Mouse (Mus musculus) stomach, embryonic 15.5 days (tissue): ENCODE measurements around the gene Vwa2. TPM values are rescaled to one million over a fixed set of nuclear protein-coding genes. Genes with fewer than 3 reads are reported as not detected.

Source experiments
- ATAC-seq: fragments of 200-750 bp; cut with Nextera tagmentation; 2 replicates; pipeline ENCODE4 v1.8.0; 2017; ENCODE audit warnings: low read depth, moderate number of reproducible peaks, moderate TSS enrichment; ENCODE audit not compliant: insufficient read depth, low FRiP score
- H3K27ac ChIP-seq: fragments of 300-500 bp; sonication (generic); 2 replicates; pipeline ENCODE4 v1.5.1; 2015; ENCODE audit warnings: mild to moderate bottlenecking, inconsistent platforms
- H3K27me3 ChIP-seq: fragments of 300-500 bp; sonication (generic); replicated peaks from 2 replicates; pipeline ENCODE4 v1.6.1; 2015; ENCODE audit warnings: inconsistent platforms
- H3K36me3 ChIP-seq: fragments of 300-500 bp; sonication (generic); 2 replicates; pipeline ENCODE4 v1.6.1; 2015; ENCODE audit warnings: inconsistent platforms
- H3K4me1 ChIP-seq: fragments of 300-500 bp; sonication (generic); 2 replicates; pipeline ENCODE4 v1.6.1; 2015; ENCODE audit warnings: inconsistent platforms
- H3K4me2 ChIP-seq: fragments of 300-500 bp; sonication (generic); 2 replicates; pipeline ENCODE4 v1.6.1; 2015; ENCODE audit warnings: mild to moderate bottlenecking, inconsistent platforms
- H3K4me3 ChIP-seq: fragments of 300-500 bp; sonication (generic); replicated peaks from 2 replicates; pipeline ENCODE4 v1.5.1; 2015; ENCODE audit warnings: inconsistent platforms
- H3K9ac ChIP-seq: fragments of 300-500 bp; sonication (generic); 2 replicates; pipeline ENCODE4 v1.6.1; 2015; ENCODE audit warnings: inconsistent platforms
- H3K9me3 ChIP-seq: fragments of 300-500 bp; sonication (generic); 2 replicates; pipeline ENCODE4 v1.6.1; 2016; ENCODE audit warnings: inconsistent platforms
- WGBS: fragments of 180-500 bp; shearing (Covaris S2); methylation state at CpG from one replicate; pipeline ENCODE4 v1.1.7; 2015; 5-methylcytosine and 5-hydroxymethylcytosine counted together
- polyA plus RNA-seq: library from polyadenylated mRNA; unstranded; fragments of >200 nt; fragmentation: Nextera tagmentation; extraction: Ambion mirVana; gene quantifications from 2 replicates; pipeline ENCODE4 v1.2.1, GENCODE M21; 2015

The Vwa2 gene
- 2.4 and 2.6 TPM in 2 replicates for polyA plus RNA-seq

- WGBS: 2% methylated on average over 70 of the region's 71 CpGs
- Histone ChIP-seq H3K27ac (no peak within 1 kb of the TSS), H3K4me3 (peak within 1 kb of the TSS; percentile 51), H3K4me1 (peaks cover 13% of the 10 kb centered on the region), H3K36me3 (no peaks in the 10 kb centered on the region), H3K4me2 (peak within 1 kb of the TSS; percentile 99), H3K9ac (no peak within 1 kb of the TSS), H3K9me3 (no peaks in the 10 kb centered on the region), H3K27me3 (peaks cover 36% of the 10 kb centered on the region)
- ATAC-seq: peak; percentile 68
Measured at GRCm38 (mm10) chr19:56873816-56874600, at the start of gene Vwa2. Gene Vwa2, plus strand, starts transcription at chr19:56874249.

DNA sequence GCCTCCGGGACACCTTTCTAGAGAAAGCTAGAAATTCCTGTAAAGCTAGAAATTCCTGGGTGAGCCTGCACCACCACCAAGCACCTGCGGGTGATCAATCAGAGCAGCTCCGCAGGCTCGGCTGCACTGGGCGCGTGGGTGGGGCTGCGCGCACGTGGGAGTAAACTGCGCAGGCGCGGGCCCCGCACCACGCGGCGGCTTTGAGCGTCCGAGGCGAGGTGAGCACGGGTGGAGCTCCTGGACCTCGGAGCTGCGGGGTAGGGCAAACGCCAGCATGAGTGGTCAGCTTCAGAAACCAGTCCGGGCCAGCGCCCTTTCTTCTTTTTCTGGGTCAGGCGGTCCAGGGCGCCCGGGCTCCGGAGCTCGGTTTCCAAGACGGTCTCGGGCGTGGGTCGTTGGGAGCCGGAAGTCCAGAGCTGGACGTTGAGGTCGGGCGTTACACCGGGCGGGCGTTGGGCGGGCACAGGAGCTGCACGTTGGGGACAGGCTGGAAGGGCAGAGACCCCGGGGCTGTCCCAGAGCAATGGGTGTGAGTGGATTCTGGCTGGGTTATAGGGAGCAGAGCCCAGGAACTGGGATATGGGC lies 47.9 kb upstream of the Vwa2 start, which contains the start of gene Tdrd1:
Tdrd1 (plus strand) TSS at position 163 of the 585 bp plus-strand sequence.
- no peaks in the 10 kb centered on the region for H3K36me3 ChIP-seq
- no peak within 1 kb of the TSS for H3K27ac ChIP-seq
- H3K4me1 ChIP-seq: peaks cover 7% of the 10 kb centered on the region
- H3K27me3 ChIP-seq: no peaks in the 10 kb centered on the region
- WGBS: 54% methylated on average over 44 of the region's 44 CpGs
- H3K9me3 ChIP-seq: no peaks in the 10 kb centered on the region
- no peak for ATAC-seq
- H3K9ac ChIP-seq: no peak within 1 kb of the TSS
- peak within 1 kb of the TSS; percentile 15 for H3K4me3 ChIP-seq
- H3K4me2 ChIP-seq: peak within 1 kb of the TSS; percentile 45

- H3K9ac ChIP-seq: no peak overlapping the region
- no peak for ATAC-seq
- 83% methylated on average over 11 of the region's 11 CpGs for WGBS
- H3K27me3 ChIP-seq: no peaks in the 10 kb centered on the region
- H3K9me3 ChIP-seq: no peaks in the 10 kb centered on the region
- H3K36me3 ChIP-seq: no peaks in the 10 kb centered on the region
- H3K4me1 ChIP-seq: peaks cover 4% of the 10 kb centered on the region; the same call in 1 of the 2 replicates
- no peak overlapping the region for H3K27ac ChIP-seq
- no peak overlapping the region for H3K4me3 ChIP-seq
- no peak overlapping the region for H3K4me2 ChIP-seq
Measured at GRCm38 (mm10) chr19:56828305-56828704, 45.7 kb upstream of the Vwa2 start.

DNA sequence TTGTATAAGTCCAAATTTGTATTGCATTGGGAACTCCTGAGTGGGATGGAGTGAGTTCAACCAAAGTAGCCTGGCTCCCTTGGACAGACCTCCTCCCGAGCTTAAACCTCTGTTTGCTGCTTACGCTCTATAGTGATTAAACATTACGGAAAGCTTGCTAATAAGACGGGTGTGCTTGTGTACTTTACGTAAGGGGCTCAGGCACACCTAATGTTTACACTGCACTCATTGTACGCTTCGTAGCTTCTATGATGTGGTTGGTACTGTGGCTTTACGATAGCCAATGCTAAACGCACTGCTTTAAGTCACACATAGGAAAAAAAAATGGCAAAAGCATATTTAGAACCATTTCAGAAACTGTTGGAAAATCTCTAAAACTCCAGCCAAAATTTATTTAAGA lies 44.8 kb upstream of the Vwa2 start:
- Histone ChIP-seq H3K27me3 (no peaks in the 10 kb centered on the region), H3K4me3 (no peak overlapping the region), H3K36me3 (no peaks in the 10 kb centered on the region), H3K9me3 (no peaks in the 10 kb centered on the region), H3K27ac (no peak overlapping the region), H3K4me2 (no peak overlapping the region), H3K4me1 (peaks cover 4% of the 10 kb centered on the region; the same call in 1 of the 2 replicates), H3K9ac (no peak overlapping the region)
- peak; percentile 68; the same call in 1 of the 2 replicates for ATAC-seq
- 54% methylated on average over 9 of the region's 9 CpGs for WGBS

- no peak for ATAC-seq
- Histone ChIP-seq H3K36me3 (no peaks in the 10 kb centered on the region), H3K9ac (no peak overlapping the region), H3K4me3 (no peak overlapping the region), H3K9me3 (no peaks in the 10 kb centered on the region), H3K27me3 (no peaks in the 10 kb centered on the region), H3K27ac (no peak overlapping the region), H3K4me2 (no peak overlapping the region), H3K4me1 (peaks cover 4% of the 10 kb centered on the region; the same call in 1 of the 2 replicates)
- 52% methylated on average over 4 of the region's 4 CpGs for WGBS
Measured at GRCm38 (mm10) chr19:56830163-56830562, 43.9 kb upstream of the Vwa2 start.

DNA sequence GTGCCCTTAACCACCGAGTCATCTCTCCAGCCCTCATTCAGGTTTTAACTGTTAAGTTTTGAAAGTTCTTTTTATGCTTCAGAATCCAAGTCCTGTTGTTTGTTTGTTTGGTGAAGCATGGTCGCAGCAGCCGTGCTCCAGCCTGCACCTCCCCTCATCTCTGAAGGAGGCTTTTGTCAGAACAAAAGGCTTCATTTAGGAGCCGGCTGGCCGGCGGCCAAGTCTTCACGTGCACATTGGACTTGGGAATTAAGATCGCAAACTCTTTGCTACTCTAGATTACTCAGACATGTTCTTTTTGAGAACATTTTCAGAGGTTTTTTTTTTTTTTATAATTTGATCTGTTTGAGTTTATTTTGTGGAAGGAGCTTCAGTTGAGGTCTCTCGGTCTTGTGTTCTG lies 38.7 kb upstream of the Vwa2 start:
- H3K4me1 ChIP-seq: no peaks in the 10 kb centered on the region
- H3K27ac ChIP-seq: no peak overlapping the region
- H3K27me3 ChIP-seq: no peaks in the 10 kb centered on the region
- H3K9me3 ChIP-seq: no peaks in the 10 kb centered on the region
- H3K36me3 ChIP-seq: no peaks in the 10 kb centered on the region
- 46% methylated on average over 9 of the region's 9 CpGs for WGBS
- H3K4me2 ChIP-seq: no peak overlapping the region
- H3K4me3 ChIP-seq: no peak overlapping the region
- no peak for ATAC-seq
- H3K9ac ChIP-seq: no peak overlapping the region

DNA sequence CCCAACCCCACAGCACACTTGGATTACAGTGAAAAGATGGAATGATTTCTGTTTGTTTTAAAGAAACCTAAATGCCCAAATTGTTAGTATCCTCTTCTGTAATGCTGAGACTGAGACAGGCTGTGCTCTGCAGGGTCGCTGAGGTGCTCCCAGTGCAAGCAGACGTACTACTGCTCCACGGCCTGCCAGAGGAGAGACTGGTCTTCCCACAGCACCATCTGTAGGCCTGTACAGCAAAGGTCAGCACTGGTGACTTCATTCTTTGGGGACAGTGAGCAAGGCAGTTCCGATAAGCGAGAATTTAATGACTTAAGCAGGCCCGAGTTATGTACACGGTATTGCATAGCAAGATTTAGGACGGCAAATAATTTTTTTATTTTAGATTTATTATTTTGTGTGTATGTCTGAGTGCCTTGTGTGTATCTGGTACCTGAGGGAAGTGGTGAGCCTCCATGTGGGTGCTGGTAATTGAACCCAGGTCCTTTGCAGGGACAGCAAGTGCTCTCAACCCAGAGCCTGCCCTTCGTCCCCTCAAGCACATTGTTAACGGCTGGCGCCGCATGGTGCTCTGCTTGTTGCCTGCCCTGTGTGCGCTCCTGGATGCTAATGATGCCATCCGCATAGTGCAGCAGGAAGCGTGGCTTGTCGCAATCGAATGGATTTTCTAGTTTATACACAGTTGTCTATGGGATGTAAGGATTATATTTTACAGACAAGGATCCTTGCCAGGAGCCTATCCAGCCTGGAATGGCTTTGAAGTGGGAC lies 34.9 kb upstream of the Vwa2 start:
- ATAC-seq: no peak
- Histone ChIP-seq H3K27ac (no peak overlapping the region), H3K9ac (no peak overlapping the region), H3K4me1 (no peaks in the 10 kb centered on the region), H3K36me3 (no peaks in the 10 kb centered on the region), H3K9me3 (no peaks in the 10 kb centered on the region), H3K4me3 (no peak overlapping the region), H3K27me3 (no peaks in the 10 kb centered on the region), H3K4me2 (no peak overlapping the region)
- WGBS: 71% methylated on average over 17 of the region's 17 CpGs

- WGBS: 71% methylated on average over 12 of the region's 12 CpGs
- no peak overlapping the region for H3K9ac ChIP-seq
- no peak overlapping the region for H3K4me3 ChIP-seq
- no peak overlapping the region for H3K4me2 ChIP-seq
- no peaks in the 10 kb centered on the region for H3K27me3 ChIP-seq
- no peak for ATAC-seq
- no peaks in the 10 kb centered on the region for H3K9me3 ChIP-seq
- no peaks in the 10 kb centered on the region for H3K4me1 ChIP-seq
- 0 out of 2 replicates have a peak, but pooled peaks cover 2% of the 10 kb centered on the region for H3K36me3 ChIP-seq
- no peak overlapping the region for H3K27ac ChIP-seq
Measured at GRCm38 (mm10) chr19:56842974-56843373, 31.1 kb upstream of the Vwa2 start.

- H3K9me3 ChIP-seq: no peaks in the 10 kb centered on the region
- no peak for ATAC-seq
- no peaks in the 10 kb centered on the region for H3K4me1 ChIP-seq
- no peak overlapping the region for H3K4me2 ChIP-seq
- no peak overlapping the region for H3K9ac ChIP-seq
- H3K4me3 ChIP-seq: no peak overlapping the region
- no peak overlapping the region for H3K27ac ChIP-seq
- H3K36me3 ChIP-seq: no peaks in the 10 kb centered on the region
- no peaks in the 10 kb centered on the region for H3K27me3 ChIP-seq
Measured at GRCm38 (mm10) chr19:56852590-56852989, 21.5 kb upstream of the Vwa2 start.

GRCm38 (mm10) chr19:56856455-56856854 lies 17.6 kb upstream of the Vwa2 start:
- Histone ChIP-seq H3K4me1 (no peaks in the 10 kb centered on the region), H3K9me3 (no peaks in the 10 kb centered on the region), H3K27ac (no peak overlapping the region), H3K27me3 (no peaks in the 10 kb centered on the region), H3K36me3 (no peaks in the 10 kb centered on the region), H3K4me3 (no peak overlapping the region), H3K4me2 (no peak overlapping the region), H3K9ac (no peak overlapping the region)
- WGBS: 48% methylated on average over 5 of the region's 5 CpGs
- ATAC-seq: no peak

- no peak overlapping the region for H3K9ac ChIP-seq
- 64% methylated on average over 4 of the region's 4 CpGs for WGBS
Measured at GRCm38 (mm10) chr19:56867701-56868100, 6.3 kb upstream of the Vwa2 start.

More at GRCm38 (mm10) chr19:56867701-56868100, 6.3 kb upstream of the Vwa2 start:
- peaks cover 11% of the 10 kb centered on the region; the same call in 1 of the 2 replicates for H3K27me3 ChIP-seq
- H3K4me1 ChIP-seq: no peaks in the 10 kb centered on the region
- no peaks in the 10 kb centered on the region for H3K36me3 ChIP-seq
- no peak overlapping the region for H3K4me2 ChIP-seq
- no peak overlapping the region for H3K27ac ChIP-seq
- H3K9me3 ChIP-seq: no peaks in the 10 kb centered on the region
- no peak for ATAC-seq
- H3K4me3 ChIP-seq: no peak overlapping the region
